In genomic region chr15:101974083-101974845, GRCm38 (mm10) we compare ENCODE assay signal across 11 mouse cellular contexts. TPM values are rescaled to one million over a fixed set of nuclear protein-coding genes. Genes with fewer than 3 reads are reported as not detected.
A peak's percentile ranks its signal among the peaks of the same experiment; 100 is the strongest.
DNase-seq lines count a peak whose midpoint lies in the region; ATAC-seq lines count a peak whose summit lies in the region.
"Had no signal": no experiment of that assay in that cellular context is flagged by ENCODE, and none has a peak within 500 bp of the region (broad histone marks: within the 10 kb centered on the region; RNA-seq: fewer than 3 reads in every experiment).

No protein-coding gene starts in this region.

- peak overlapping the region; percentile 24; the same call in 1 of the 2 replicates for H3K27ac ChIP-seq in heart, embryonic 15.5 days
- H3K27ac ChIP-seq in heart, embryonic 11.5 days (ENCODE audit: low read depth, low read length) = no peak overlapping the region
- peak overlapping the region; percentile 22; the same call in 1 of the 2 replicates for H3K27ac ChIP-seq in liver, embryonic 12.5 days

- H3K9ac ChIP-seq in heart, embryonic 15.5 days = no peak overlapping the region
- no peak overlapping the region for H3K9ac ChIP-seq in heart, embryonic 11.5 days (ENCODE audit: low read depth, low read length)
- no peak overlapping the region for H3K9ac ChIP-seq in liver, embryonic 12.5 days
- H3K9ac ChIP-seq: lung, embryonic 15.5 days had no signal

- H3K4me3 ChIP-seq in heart, embryonic 15.5 days = no peak overlapping the region
- H3K4me3 ChIP-seq in heart, embryonic 11.5 days (ENCODE audit: low read depth, low read length) = no peak overlapping the region
- no peak overlapping the region for H3K4me3 ChIP-seq in liver, embryonic 12.5 days
- H3K4me3 ChIP-seq: lung, embryonic 15.5 days had no signal

- no peaks in the 10 kb centered on the region for H3K36me3 ChIP-seq in heart, embryonic 15.5 days
- H3K36me3 ChIP-seq in heart, embryonic 11.5 days (ENCODE audit: control insufficient read depth, insufficient read depth, low read length) = no peaks in the 10 kb centered on the region
- no peaks in the 10 kb centered on the region for H3K36me3 ChIP-seq in liver, embryonic 12.5 days
- H3K36me3 ChIP-seq: lung, embryonic 15.5 days had no signal

- 50% methylated on average over 16 of the region's 16 CpGs for whole genome bisulfite sequencing in heart, embryonic 15.5 days
- WGBS in heart, embryonic 11.5 days (ENCODE audit: insufficient replicate concordance) = 52% methylated on average over 16 of the region's 16 CpGs
- WGBS in liver, embryonic 12.5 days (ENCODE audit: insufficient replicate concordance) = 56% methylated on average over 16 of the region's 16 CpGs

- H3K27me3 ChIP-seq in heart, embryonic 15.5 days = peaks cover 21% of the 10 kb centered on the region
- peaks cover 5% of the 10 kb centered on the region for H3K27me3 ChIP-seq in heart, embryonic 11.5 days (ENCODE audit: control insufficient read depth, insufficient read depth, low read length)
- H3K27me3 ChIP-seq in liver, embryonic 12.5 days (replicated peaks) = peaks cover 34% of the 10 kb centered on the region
- H3K27me3 ChIP-seq: lung, embryonic 15.5 days had no signal

- no peak for ATAC-seq in heart, embryonic 15.5 days (replicated peaks; ENCODE audit: insufficient number of reproducible peaks, insufficient read depth, low FRiP score, low read depth)
- no peak for ATAC-seq in heart, embryonic 11.5 days (replicated peaks; ENCODE audit: insufficient number of reproducible peaks, low FRiP score, low TSS enrichment)
- no peak for ATAC-seq in liver, embryonic 12.5 days

- DNase-seq in NIH3T3 (ENCODE audit: low read depth) = peak; percentile 46
- peak; percentile 29 for DNase-seq in fibroblast of lung, adult 2 months (ENCODE audit: low read depth)
- no peak for DNase-seq in frontal cortex, postnatal 25 days (ENCODE audit: low spot score in 2 of 2)
- no peak for DNase-seq in yolk sac, embryonic 10.5 days (ENCODE audit: low spot score)
- no peak for DNase-seq in Muller cell, postnatal 12 days (ENCODE audit: inconsistent ontology term)

- H3K4me1 ChIP-seq in heart, embryonic 15.5 days (replicated peaks) = peaks cover 22% of the 10 kb centered on the region
- peaks cover 15% of the 10 kb centered on the region for H3K4me1 ChIP-seq in heart, embryonic 11.5 days (ENCODE audit: control insufficient read depth, insufficient read depth, low read length)
- H3K4me1 ChIP-seq in liver, embryonic 12.5 days = peaks cover 54% of the 10 kb centered on the region

- H3K9me3 ChIP-seq in heart, embryonic 15.5 days (replicated peaks) = no peaks in the 10 kb centered on the region
- H3K9me3 ChIP-seq in heart, embryonic 11.5 days (replicated peaks; ENCODE audit: control insufficient read depth, low read length) = no peaks in the 10 kb centered on the region
- no peaks in the 10 kb centered on the region for H3K9me3 ChIP-seq in liver, embryonic 12.5 days (replicated peaks)
- H3K9me3 ChIP-seq: lung, embryonic 15.5 days had no signal

- H3K4me2 ChIP-seq in heart, embryonic 15.5 days = no peak overlapping the region
- no peak overlapping the region for H3K4me2 ChIP-seq in heart, embryonic 11.5 days
- no peak overlapping the region for H3K4me2 ChIP-seq in liver, embryonic 12.5 days
- H3K4me2 ChIP-seq: lung, embryonic 15.5 days had no signal

RNA-seq across cellular contexts. Expression of gene Krt78, which starts 20.2 kb away (rescaled TPM):
- 0.04 and 0.10 TPM in 2 replicates for polyA plus RNA-seq in heart, embryonic 15.5 days (2015; fragmentation: Nextera tagmentation; extraction: Ambion mirVana)
- not detected in 2 replicates for polyA plus RNA-seq in heart, embryonic 11.5 days (2014; fragmentation: Nextera tagmentation; extraction: Ambion mirVana)
- not detected in 2 replicates for polyA plus RNA-seq in liver, embryonic 12.5 days (2016; fragmentation: Nextera tagmentation; extraction: Ambion mirVana)
- polyA plus RNA-seq: cortical plate, adult 2 months; neural tube, embryonic 14.5 days had no signal

RNA-seq across cellular contexts. Expression of gene Krt8, which starts 30.0 kb away (rescaled TPM):
- polyA plus RNA-seq in heart, embryonic 15.5 days (2015; fragmentation: Nextera tagmentation; extraction: Ambion mirVana) = 30.3 and 197 TPM in 2 replicates
- 30.4 and 36.8 TPM in 2 replicates for polyA plus RNA-seq in heart, embryonic 11.5 days (2014; fragmentation: Nextera tagmentation; extraction: Ambion mirVana)
- 71.9 and 75.3 TPM in 2 replicates for polyA plus RNA-seq in liver, embryonic 12.5 days (2016; fragmentation: Nextera tagmentation; extraction: Ambion mirVana)

RNA-seq across cellular contexts. Expression of gene Krt79, which starts 34.1 kb away (rescaled TPM):
- polyA plus RNA-seq in heart, embryonic 15.5 days (2015; fragmentation: Nextera tagmentation; extraction: Ambion mirVana) = 0.87 and 0.95 TPM in 2 replicates
- 1.2 and 1.7 TPM in 2 replicates for polyA plus RNA-seq in heart, embryonic 11.5 days (2014; fragmentation: Nextera tagmentation; extraction: Ambion mirVana)
- polyA plus RNA-seq in liver, embryonic 12.5 days (2016; fragmentation: Nextera tagmentation; extraction: Ambion mirVana) = not detected in 2 replicates
- polyA plus RNA-seq: cortical plate, adult 2 months had no signal

RNA-seq across cellular contexts. Expression of gene Krt4, which starts 49.7 kb away (rescaled TPM):
- 1.0 and 3.4 TPM in 2 replicates for polyA plus RNA-seq in heart, embryonic 15.5 days (2015; fragmentation: Nextera tagmentation; extraction: Ambion mirVana)
- 0.07 TPM in 1 of 2 replicates, not detected in the other for polyA plus RNA-seq in heart, embryonic 11.5 days (2014; fragmentation: Nextera tagmentation; extraction: Ambion mirVana)
- polyA plus RNA-seq in liver, embryonic 12.5 days (2016; fragmentation: Nextera tagmentation; extraction: Ambion mirVana) = not detected in 2 replicates
- polyA plus RNA-seq: cortical plate, adult 2 months had no signal

RNA-seq across cellular contexts. Expression of gene Krt18, which starts 53.7 kb away (rescaled TPM):
- 33.1 and 213 TPM in 2 replicates for polyA plus RNA-seq in heart, embryonic 15.5 days (2015; fragmentation: Nextera tagmentation; extraction: Ambion mirVana)
- polyA plus RNA-seq in heart, embryonic 11.5 days (2014; fragmentation: Nextera tagmentation; extraction: Ambion mirVana) = 39.3 and 41.9 TPM in 2 replicates
- polyA plus RNA-seq in liver, embryonic 12.5 days (2016; fragmentation: Nextera tagmentation; extraction: Ambion mirVana) = 72.7 and 77.6 TPM in 2 replicates

Comparison
In these comparisons a context has a peak if more than half of its experiments do, and no peak if none do; other contexts are left out.
1. DNase-seq: peak in NIH3T3 (single experiment) and fibroblast of lung, adult 2 months (single experiment); none in frontal cortex, postnatal 25 days (0 of 2), yolk sac, embryonic 10.5 days (single experiment) and Muller cell, postnatal 12 days (single experiment).